18 mouse cellular contexts compared by ENCODE assay signal in the genomic region with DNA sequence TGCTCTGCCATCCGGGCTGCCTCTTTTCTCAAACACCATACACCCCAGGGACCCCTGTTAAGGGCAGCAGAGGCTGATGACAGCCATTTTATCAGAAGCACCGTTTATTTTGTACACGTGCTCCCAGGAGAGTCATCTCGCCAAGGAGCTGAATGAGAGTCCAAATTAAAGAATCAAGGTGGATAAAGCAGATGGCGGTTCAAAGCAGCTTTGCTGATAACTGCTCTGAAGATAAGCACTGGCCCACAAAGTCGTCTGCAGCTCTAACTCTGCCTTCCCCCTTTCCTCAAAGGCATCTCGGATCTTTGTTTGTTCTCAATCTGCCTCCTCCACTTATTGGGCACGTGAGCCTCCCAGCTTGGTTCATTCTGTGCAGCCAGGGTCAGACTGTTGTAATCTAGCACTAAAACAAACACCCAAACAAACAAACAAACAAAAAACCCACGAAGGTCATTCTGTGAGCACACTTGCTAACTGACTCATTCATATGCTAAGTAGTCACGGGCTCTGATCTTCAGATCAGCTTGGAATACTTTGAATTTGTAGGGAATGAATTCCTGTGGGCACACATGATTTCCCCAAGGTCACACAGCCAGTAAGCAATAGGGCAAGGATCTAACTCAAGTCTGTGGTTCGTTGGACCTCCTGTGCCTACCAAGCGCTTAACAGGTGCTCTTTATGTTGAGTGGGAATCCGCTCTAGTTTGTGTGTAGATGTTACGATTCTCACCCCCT.
DNase-seq lines count a peak whose midpoint lies in the region; ATAC-seq lines count a peak whose summit lies in the region.
"Had no signal": no experiment of that assay in that cellular context is flagged by ENCODE, and none has a peak within 500 bp of the region (broad histone marks: within the 10 kb centered on the region; RNA-seq: fewer than 3 reads in every experiment).

No protein-coding gene starts in this region.

- ATAC-seq in hindbrain, embryonic 13.5 days (ENCODE audit: low FRiP score): no peak
- ATAC-seq in hindbrain, embryonic 12.5 days (ENCODE audit: low FRiP score): no peak
- ATAC-seq in midbrain, embryonic 13.5 days: no peak
- no peak for ATAC-seq in limb, embryonic 15.5 days (ENCODE audit: insufficient number of reproducible peaks, low FRiP score, low TSS enrichment, low read depth)
- ATAC-seq: forebrain, embryonic 16.5 days had no signal

- 0 out of 2 replicates have a peak, but pooled peaks cover 3% of the 10 kb centered on the region for H3K27me3 ChIP-seq in hindbrain, embryonic 13.5 days
- no peaks in the 10 kb centered on the region for H3K27me3 ChIP-seq in hindbrain, embryonic 12.5 days
- H3K27me3 ChIP-seq in midbrain, embryonic 10.5 days (ENCODE audit: low read depth, poor library complexity, severe bottlenecking): no peaks in the 10 kb centered on the region
- no peaks in the 10 kb centered on the region for H3K27me3 ChIP-seq in midbrain, embryonic 13.5 days
- H3K27me3 ChIP-seq in limb, embryonic 15.5 days: no peaks in the 10 kb centered on the region

- H3K9me3 ChIP-seq in hindbrain, embryonic 13.5 days: no peaks in the 10 kb centered on the region
- no peaks in the 10 kb centered on the region for H3K9me3 ChIP-seq in hindbrain, embryonic 12.5 days (replicated peaks)
- H3K9me3 ChIP-seq in midbrain, embryonic 10.5 days (replicated peaks): no peaks in the 10 kb centered on the region
- H3K9me3 ChIP-seq in midbrain, embryonic 13.5 days: no peaks in the 10 kb centered on the region
- no peaks in the 10 kb centered on the region for H3K9me3 ChIP-seq in limb, embryonic 15.5 days

- no peaks in the 10 kb centered on the region for H3K36me3 ChIP-seq in hindbrain, embryonic 13.5 days
- no peaks in the 10 kb centered on the region for H3K36me3 ChIP-seq in hindbrain, embryonic 12.5 days
- H3K36me3 ChIP-seq in midbrain, embryonic 10.5 days: no peaks in the 10 kb centered on the region
- no peaks in the 10 kb centered on the region for H3K36me3 ChIP-seq in midbrain, embryonic 13.5 days
- H3K36me3 ChIP-seq in limb, embryonic 15.5 days: no peaks in the 10 kb centered on the region

- 31% methylated on average over 14 of the region's 14 CpGs for WGBS in hindbrain, embryonic 13.5 days
- 36% methylated on average over 14 of the region's 14 CpGs for WGBS in hindbrain, embryonic 12.5 days
- 40% methylated on average over 14 of the region's 14 CpGs for WGBS in midbrain, embryonic 10.5 days
- WGBS in midbrain, embryonic 13.5 days: 25% methylated on average over 14 of the region's 14 CpGs
- 49% methylated on average over 14 of the region's 14 CpGs for WGBS in limb, embryonic 15.5 days

- H3K4me3 ChIP-seq in hindbrain, embryonic 13.5 days: no peak overlapping the region
- no peak overlapping the region for H3K4me3 ChIP-seq in hindbrain, embryonic 12.5 days
- H3K4me3 ChIP-seq in midbrain, embryonic 10.5 days: no peak overlapping the region
- no peak overlapping the region for H3K4me3 ChIP-seq in midbrain, embryonic 13.5 days (replicated peaks)
- no peak overlapping the region for H3K4me3 ChIP-seq in limb, embryonic 15.5 days

- 0 out of 2 replicates have a peak overlapping the region, but pooled peaks have one; percentile 29 for H3K9ac ChIP-seq in hindbrain, embryonic 13.5 days
- no peak overlapping the region for H3K9ac ChIP-seq in hindbrain, embryonic 12.5 days
- no peak overlapping the region for H3K9ac ChIP-seq in midbrain, embryonic 13.5 days (replicated peaks)
- no peak overlapping the region for H3K9ac ChIP-seq in limb, embryonic 15.5 days

- H3K4me2 ChIP-seq in hindbrain, embryonic 13.5 days: no peak overlapping the region
- no peak overlapping the region for H3K4me2 ChIP-seq in hindbrain, embryonic 12.5 days (replicated peaks)
- no peak overlapping the region for H3K4me2 ChIP-seq in midbrain, embryonic 13.5 days (replicated peaks)
- no peak overlapping the region for H3K4me2 ChIP-seq in limb, embryonic 15.5 days
- H3K4me2 ChIP-seq: liver, embryonic 11.5 days had no signal

- H3K27ac ChIP-seq in hindbrain, embryonic 13.5 days: no peak overlapping the region
- no peak overlapping the region for H3K27ac ChIP-seq in hindbrain, embryonic 12.5 days
- peak overlapping the region; percentile 70 for H3K27ac ChIP-seq in midbrain, embryonic 10.5 days (replicated peaks)
- H3K27ac ChIP-seq in midbrain, embryonic 13.5 days: no peak overlapping the region
- peak overlapping the region; percentile 4; the same call in 1 of the 2 replicates for H3K27ac ChIP-seq in limb, embryonic 15.5 days
- H3K27ac ChIP-seq: macrophage had no signal

- peaks cover 9% of the 10 kb centered on the region for H3K4me1 ChIP-seq in hindbrain, embryonic 13.5 days (replicated peaks)
- H3K4me1 ChIP-seq in hindbrain, embryonic 12.5 days: peaks cover 14% of the 10 kb centered on the region
- H3K4me1 ChIP-seq in midbrain, embryonic 10.5 days: peaks cover 51% of the 10 kb centered on the region
- H3K4me1 ChIP-seq in midbrain, embryonic 13.5 days (replicated peaks): peaks cover 16% of the 10 kb centered on the region
- peaks cover 12% of the 10 kb centered on the region for H3K4me1 ChIP-seq in limb, embryonic 15.5 days

- DNase-seq in midbrain, embryonic 10.5 days (ENCODE audit: low spot score): no peak
- peak; percentile 93 for DNase-seq in R1 (ENCODE audit: low read depth, low spot score)
- DNase-seq in right cerebral cortex, postnatal 36 days (ENCODE audit: low spot score in 2 of 2): no peak
- DNase-seq: adrenal gland, postnatal 14 days; cerebellum, adult 18-20 months; cerebellum, postnatal 36 days; heart, postnatal 10 days; kidney, postnatal 14 days; lung, adult 2 months; right cerebral cortex, postnatal 25 days; thymus, postnatal 25 days had no signal

Comparison
In these comparisons a context has a peak if more than half of its experiments do, and no peak if none do; other contexts are left out.
1. H3K27ac ChIP-seq: peak in midbrain, embryonic 10.5 days (single experiment) and limb, embryonic 15.5 days (single experiment); none in hindbrain, embryonic 13.5 days (single experiment), hindbrain, embryonic 12.5 days (single experiment) and midbrain, embryonic 13.5 days (single experiment).